Mouse (Mus musculus) brain, embryonic 14.5 days (tissue): ENCODE results near the gene Psmd11.

Experiments used
- CTCF ChIP-seq: fragments of 200-500 bp; IDR thresholded peaks from 2 replicates; pipeline ENCODE4 v1.5.1; 2012; ENCODE audit warnings: inconsistent platforms, mild to moderate bottlenecking, moderate library complexity, borderline replicate concordance; ENCODE audit not compliant: insufficient read depth, insufficient read length; ENCODE audit errors: extremely low read depth
- POLR2A ChIP-seq: fragments of 200-500 bp; IDR thresholded peaks from 2 replicates; pipeline ENCODE4 v1.6.1; 2012; ENCODE audit warnings: mild to moderate bottlenecking, inconsistent platforms, borderline replicate concordance; ENCODE audit not compliant: poor library complexity, insufficient read depth, insufficient read length, severe bottlenecking; ENCODE audit errors: extremely low read depth

DNA sequence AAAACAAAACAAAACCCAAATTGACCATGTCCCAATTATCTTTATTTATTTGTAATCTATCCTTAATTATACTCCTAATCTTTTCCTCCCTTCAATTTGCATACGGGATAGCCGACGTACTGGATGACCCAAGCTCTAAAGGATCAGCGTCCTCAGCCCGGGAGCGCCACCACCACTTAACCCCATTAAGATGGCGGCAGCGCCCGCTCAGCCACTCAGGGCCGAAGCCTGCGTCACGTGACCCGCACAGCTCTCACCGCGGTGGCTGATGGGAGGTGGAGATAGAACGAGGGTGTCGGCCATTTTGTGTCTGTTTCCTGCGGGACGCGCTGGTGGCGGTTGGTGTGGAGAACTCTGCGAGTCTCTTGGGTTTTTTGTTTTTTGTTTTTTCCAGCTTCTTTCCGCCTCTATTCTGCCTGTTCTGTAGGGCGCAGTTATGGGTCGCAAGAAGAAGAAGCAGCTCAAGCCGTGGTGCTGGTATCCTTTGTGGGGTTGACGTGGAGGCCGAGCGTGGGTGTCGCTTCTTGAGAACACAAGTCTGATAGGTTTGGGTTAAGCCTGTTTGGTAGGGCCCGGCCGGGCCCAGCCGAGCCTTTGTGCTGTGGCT lies 45.3 kb upstream of the Psmd11 start, which contains the start of gene Zfp207:
- TF ChIP-seq CTCF (no peak), POLR2A (peak; percentile 93; the same call in 1 of the 2 replicates)
